Mouse (Mus musculus) kidney, adult 2 months (tissue): ENCODE results near the gene Lpp.

Experiments
- CTCF ChIP-seq: fragments of 200-500 bp; conservative IDR thresholded peaks from 2 replicates; pipeline ENCODE4 v1.5.1; 2011; ENCODE audit warnings: low read depth, mild to moderate bottlenecking, control low read depth, low read length, moderate library complexity, mixed read lengths; ENCODE audit not compliant: insufficient read depth, insufficient read length
- POLR2A ChIP-seq: fragments of 200-500 bp; IDR thresholded peaks from one replicate; pipeline ENCODE4 v1.6.1; 2011; ENCODE audit warnings: low read depth, low read length, control low read depth

GRCm38 (mm10) chr16:24965091-24965490 lies 571.8 kb downstream of the Lpp start:
- TF ChIP-seq CTCF (no peak), POLR2A (no peak)
